ENCODE assay signal across 10 mouse cellular contexts in the genomic region with DNA sequence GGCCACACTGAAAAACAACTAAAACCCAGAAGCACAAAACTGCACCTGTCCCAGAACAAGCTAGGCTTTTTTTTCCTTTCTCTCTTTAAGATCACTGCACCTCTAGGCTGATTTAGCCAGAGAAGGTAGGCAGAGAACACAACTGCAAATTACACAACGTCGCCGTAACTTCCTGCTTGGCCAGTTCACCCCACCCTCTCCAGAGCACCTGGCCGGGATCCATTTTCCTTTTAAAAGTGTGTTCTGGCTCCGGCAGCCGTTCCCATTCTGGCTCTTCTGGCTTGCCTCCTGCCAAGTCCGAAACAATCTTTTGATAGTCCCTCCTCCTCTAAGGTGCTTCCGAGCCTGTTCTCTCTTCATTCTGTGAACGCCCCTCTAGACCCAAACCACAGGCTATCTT. TPM values are rescaled to one million over a fixed set of nuclear protein-coding genes. Genes with fewer than 3 reads are reported as not detected.
DNase-seq lines count a peak whose midpoint lies in the region; ATAC-seq and TF ChIP-seq lines count a peak whose summit lies in the region.
"Had no signal": no experiment of that assay in that cellular context is flagged by ENCODE, and none has a peak within 500 bp of the region (broad histone marks: within the 10 kb centered on the region; RNA-seq: fewer than 3 reads in every experiment).

No protein-coding gene starts in this region.

- intact Hi-C loops in gastrocnemius, postnatal 14 days (cut with DNase I; ENCODE audit: low total_unique reads): no loop called here

- H3K27ac ChIP-seq in forebrain, embryonic 14.5 days (ENCODE audit: low read depth, low read length): no peak overlapping the region
- H3K27ac ChIP-seq in forebrain, embryonic 10.5 days: no peak overlapping the region
- peak overlapping the region; percentile 21 for H3K27ac ChIP-seq in intestine, postnatal 0 days (ENCODE audit: low read depth, low read length)
- H3K27ac ChIP-seq in lung, postnatal 0 days (ENCODE audit: low read length): peak overlapping the region; percentile 82
- H3K27ac ChIP-seq: liver, embryonic 14.5 days had no signal

- H3K4me1 ChIP-seq in forebrain, embryonic 14.5 days (ENCODE audit: control insufficient read depth, insufficient read depth, low read length): 0 out of 2 replicates have a peak, but pooled peaks cover 4% of the 10 kb centered on the region
- H3K4me1 ChIP-seq in forebrain, embryonic 10.5 days: peaks cover 5% of the 10 kb centered on the region
- H3K4me1 ChIP-seq in intestine, postnatal 0 days (replicated peaks; ENCODE audit: control insufficient read depth, insufficient read depth, low read length): no peaks in the 10 kb centered on the region
- H3K4me1 ChIP-seq in lung, postnatal 0 days (ENCODE audit: insufficient read depth, low read depth, low read length): peaks cover 3% of the 10 kb centered on the region; the same call in 1 of the 2 replicates

- H3K9me3 ChIP-seq in forebrain, embryonic 14.5 days (replicated peaks; ENCODE audit: control insufficient read depth, low read length): no peaks in the 10 kb centered on the region
- no peaks in the 10 kb centered on the region for H3K9me3 ChIP-seq in forebrain, embryonic 10.5 days
- no peaks in the 10 kb centered on the region for H3K9me3 ChIP-seq in intestine, postnatal 0 days (ENCODE audit: control insufficient read depth)
- H3K9me3 ChIP-seq in lung, postnatal 0 days (ENCODE audit: low read length): no peaks in the 10 kb centered on the region

- H3K4me3 ChIP-seq in forebrain, embryonic 14.5 days (ENCODE audit: low read depth, low read length): no peak overlapping the region
- no peak overlapping the region for H3K4me3 ChIP-seq in forebrain, embryonic 10.5 days
- H3K4me3 ChIP-seq in intestine, postnatal 0 days (ENCODE audit: low read depth, low read length): no peak overlapping the region
- no peak overlapping the region for H3K4me3 ChIP-seq in lung, postnatal 0 days (ENCODE audit: low read depth, low read length)

- H3K27me3 ChIP-seq in forebrain, embryonic 14.5 days (replicated peaks; ENCODE audit: control insufficient read depth, insufficient read depth, low read length): no peaks in the 10 kb centered on the region
- H3K27me3 ChIP-seq in forebrain, embryonic 10.5 days (ENCODE audit: poor library complexity, severe bottlenecking): no peaks in the 10 kb centered on the region
- no peaks in the 10 kb centered on the region for H3K27me3 ChIP-seq in intestine, postnatal 0 days (replicated peaks; ENCODE audit: control insufficient read depth, insufficient read depth, low read length)
- no peaks in the 10 kb centered on the region for H3K27me3 ChIP-seq in lung, postnatal 0 days (replicated peaks; ENCODE audit: insufficient read depth, low read length)

- TF ChIP-seq EP300 in lung, postnatal 0 days (IDR thresholded peaks at IDR 0.05): peak; percentile 49; the same call in 1 of the 2 replicates

- no peak for TF ChIP-seq CTCF in intestine, postnatal 0 days (IDR thresholded peaks at IDR 0.05; ENCODE audit: low read depth)
- no peak for TF ChIP-seq CTCF in lung, postnatal 0 days (IDR thresholded peaks at IDR 0.05)

- 64% methylated on average over 9 of the region's 9 CpGs for WGBS in forebrain, embryonic 14.5 days
- 88% methylated on average over 9 of the region's 9 CpGs for WGBS in forebrain, embryonic 10.5 days
- WGBS in intestine, postnatal 0 days: 28% methylated on average over 9 of the region's 9 CpGs
- WGBS in lung, postnatal 0 days: 35% methylated on average over 9 of the region's 9 CpGs

- H3K4me2 ChIP-seq in forebrain, embryonic 14.5 days (ENCODE audit: low read length): no peak overlapping the region
- H3K4me2 ChIP-seq in intestine, postnatal 0 days (replicated peaks; ENCODE audit: low read depth): peak overlapping the region; percentile 39
- peak overlapping the region; percentile 25 for H3K4me2 ChIP-seq in lung, postnatal 0 days (replicated peaks; ENCODE audit: low read depth, low read length)

- no peaks in the 10 kb centered on the region for H3K36me3 ChIP-seq in forebrain, embryonic 14.5 days (ENCODE audit: control insufficient read depth, insufficient read depth, low read length)
- no peaks in the 10 kb centered on the region for H3K36me3 ChIP-seq in forebrain, embryonic 10.5 days (replicated peaks)
- no peaks in the 10 kb centered on the region for H3K36me3 ChIP-seq in intestine, postnatal 0 days (ENCODE audit: control insufficient read depth, insufficient read depth)
- no peaks in the 10 kb centered on the region for H3K36me3 ChIP-seq in lung, postnatal 0 days (ENCODE audit: insufficient read depth, low read length)

- ATAC-seq in forebrain, embryonic 14.5 days: no peak
- peak; percentile 63 for ATAC-seq in intestine, postnatal 0 days
- ATAC-seq in lung, postnatal 0 days: peak; percentile 80

- no peak overlapping the region for H3K9ac ChIP-seq in forebrain, embryonic 14.5 days (ENCODE audit: low read length)
- H3K9ac ChIP-seq in intestine, postnatal 0 days (ENCODE audit: low read depth, low read length): no peak overlapping the region
- no peak overlapping the region for H3K9ac ChIP-seq in lung, postnatal 0 days (replicated peaks; ENCODE audit: low read depth)
- H3K9ac ChIP-seq: liver, embryonic 14.5 days had no signal

- DNase-seq in forebrain, embryonic 14.5 days (ENCODE audit: low spot score): peak; percentile 29
- no peak for DNase-seq in forebrain, embryonic 10.5 days (ENCODE audit: extremely low spot score, low spot score)
- peak; percentile 68 for DNase-seq in gastrocnemius, postnatal 14 days
- peak; percentile 92 for DNase-seq in lung, postnatal 0 days (ENCODE audit: low spot score)
- no peak for DNase-seq in right cerebral cortex, postnatal 14 days
- DNase-seq in left cerebral cortex, adult 11 months (ENCODE audit: low spot score): no peak
- no peak for DNase-seq in cerebellum, postnatal 14 days
- DNase-seq: B cell, adult 2 months had no signal

RNA-seq across cellular contexts. Expression of a gene that starts 32.4 kb away (rescaled TPM):
- polyA plus RNA-seq in forebrain, embryonic 14.5 days (2014; fragmentation: Nextera tagmentation; extraction: Ambion mirVana): 15.4 and 15.8 TPM in 2 replicates
- 10.1 and 11.4 TPM in 2 replicates for polyA plus RNA-seq in forebrain, embryonic 10.5 days (2016; fragmentation: Nextera tagmentation; extraction: Ambion mirVana)
- 10 to 100 TPM; 12.7 to 15.2 TPM for total RNA-seq in gastrocnemius, postnatal 14 days (2021)
- polyA plus RNA-seq in intestine, postnatal 0 days (2015; fragmentation: Nextera tagmentation; extraction: Ambion mirVana): 8.9 and 9.1 TPM in 2 replicates
- polyA plus RNA-seq in lung, postnatal 0 days (2015; fragmentation: Nextera tagmentation; extraction: Ambion mirVana): 16.9 and 18.9 TPM in 2 replicates

Comparison
In these comparisons a context has a peak if more than half of its experiments do, and no peak if none do; other contexts are left out.
1. DNase-seq: peak in forebrain, embryonic 14.5 days (single experiment), gastrocnemius, postnatal 14 days (single experiment) and lung, postnatal 0 days (single experiment); none in forebrain, embryonic 10.5 days (single experiment), right cerebral cortex, postnatal 14 days (single experiment), left cerebral cortex, adult 11 months (single experiment) and cerebellum, postnatal 14 days (0 of 2).
2. H3K27ac ChIP-seq: peak in intestine, postnatal 0 days (single experiment) and lung, postnatal 0 days (single experiment); none in forebrain, embryonic 14.5 days (single experiment) and forebrain, embryonic 10.5 days (single experiment).